10 mouse cellular contexts compared by ENCODE assay signal in genomic region chr2:37569888-37570287, GRCm38 (mm10). TPM values are rescaled to one million over a fixed set of nuclear protein-coding genes. Genes with fewer than 3 reads are reported as not detected.
DNase-seq lines count a peak whose midpoint lies in the region; ATAC-seq and TF ChIP-seq lines count a peak whose summit lies in the region.
"Had no signal": no experiment of that assay in that cellular context is flagged by ENCODE, and none has a peak within 500 bp of the region (broad histone marks: within the 10 kb centered on the region; RNA-seq: fewer than 3 reads in every experiment).

No protein-coding gene starts in this region.

- no peak for TF ChIP-seq CTCF in liver, adult 2 months (IDR thresholded peaks at IDR 0.05; ENCODE audit: low read depth, low read length)
- TF ChIP-seq CTCF in intestine, postnatal 0 days (IDR thresholded peaks at IDR 0.05; ENCODE audit: low read depth): no peak

- no peaks in the 10 kb centered on the region for H3K9me3 ChIP-seq in heart, embryonic 16.5 days (replicated peaks; ENCODE audit: control insufficient read depth, low read length)
- no peaks in the 10 kb centered on the region for H3K9me3 ChIP-seq in liver, embryonic 11.5 days (ENCODE audit: control insufficient read depth, low read length)
- H3K9me3 ChIP-seq in intestine, postnatal 0 days (ENCODE audit: control insufficient read depth): no peaks in the 10 kb centered on the region

- DNase-seq in heart, adult 18-20 months: no peak
- DNase-seq in liver, adult 2 months (ENCODE audit: extremely low read depth, low read depth, low spot score): peak; percentile 53
- DNase-seq in liver, embryonic 11.5 days (ENCODE audit: low spot score): no peak
- DNase-seq in Muller cell, postnatal 12 days (ENCODE audit: inconsistent ontology term): peak; percentile 52
- DNase-seq in right cerebral cortex, adult 2 months (ENCODE audit: low spot score in 2 of 2): no peak
- DNase-seq: lung, adult 18-20 months had no signal

- H3K9ac ChIP-seq in heart, embryonic 16.5 days (ENCODE audit: low read length): no peak overlapping the region
- no peak overlapping the region for H3K9ac ChIP-seq in liver, adult 2 months (ENCODE audit: low read depth, low read length)
- no peak overlapping the region for H3K9ac ChIP-seq in liver, embryonic 11.5 days (ENCODE audit: low read depth, low read length)
- H3K9ac ChIP-seq in intestine, postnatal 0 days (ENCODE audit: low read depth, low read length): no peak overlapping the region

- TF ChIP-seq POLR2A in liver, adult 2 months (IDR thresholded peaks at IDR 0.05; ENCODE audit: extremely low read depth, insufficient read depth, low read length): no peak

- no peaks in the 10 kb centered on the region; the same call in 1 of the 2 replicates for H3K79me2 ChIP-seq in liver, adult 2 months (ENCODE audit: control insufficient read depth, insufficient read depth, low read length)

- 36% methylated on average over 5 of the region's 5 CpGs for WGBS in heart, embryonic 16.5 days
- WGBS in liver, adult 2 months: 40% methylated on average over 5 of the region's 5 CpGs
- 88% methylated on average over 5 of the region's 5 CpGs for WGBS in liver, embryonic 11.5 days
- WGBS in intestine, postnatal 0 days: 33% methylated on average over 5 of the region's 5 CpGs

- ATAC-seq in heart, embryonic 16.5 days (replicated peaks; ENCODE audit: extremely low read depth, insufficient read depth, low FRiP score): peak; percentile 59; the same call in 1 of the 2 replicates
- no peak for ATAC-seq in liver, embryonic 11.5 days (replicated peaks; ENCODE audit: low FRiP score)
- peak; percentile 76 for ATAC-seq in intestine, postnatal 0 days
- ATAC-seq in megakaryocyte progenitor cell, adult 5-6 weeks (replicated peaks; ENCODE audit: poor library complexity): no peak

- H3K4me2 ChIP-seq in heart, embryonic 16.5 days (ENCODE audit: low read depth, low read length): no peak overlapping the region
- H3K4me2 ChIP-seq in liver, embryonic 11.5 days: no peak overlapping the region
- H3K4me2 ChIP-seq in intestine, postnatal 0 days (replicated peaks; ENCODE audit: low read depth): no peak overlapping the region

- no peak overlapping the region for H3K27ac ChIP-seq in heart, embryonic 16.5 days (ENCODE audit: low read length)
- H3K27ac ChIP-seq in liver, adult 2 months (replicated peaks; ENCODE audit: insufficient read depth, low read depth, low read length): no peak overlapping the region; the same call in 1 of the 2 replicates
- no peak overlapping the region for H3K27ac ChIP-seq in liver, embryonic 11.5 days (ENCODE audit: low read depth, low read length)
- no peak overlapping the region for H3K27ac ChIP-seq in intestine, postnatal 0 days (ENCODE audit: low read depth, low read length)

- H3K4me1 ChIP-seq in heart, embryonic 16.5 days (ENCODE audit: control insufficient read depth, insufficient read depth, low read length): peaks cover 14% of the 10 kb centered on the region
- H3K4me1 ChIP-seq in liver, adult 2 months (ENCODE audit: control insufficient read depth, insufficient read depth, low read length): peaks cover 24% of the 10 kb centered on the region
- H3K4me1 ChIP-seq in liver, embryonic 11.5 days (replicated peaks; ENCODE audit: control insufficient read depth, insufficient read depth, low read length): peaks cover 3% of the 10 kb centered on the region; the same call in 1 of the 2 replicates
- H3K4me1 ChIP-seq in intestine, postnatal 0 days (replicated peaks; ENCODE audit: control insufficient read depth, insufficient read depth, low read length): peaks cover 3% of the 10 kb centered on the region; the same call in 1 of the 2 replicates

- peaks cover 11% of the 10 kb centered on the region; the same call in 1 of the 2 replicates for H3K36me3 ChIP-seq in heart, embryonic 16.5 days (ENCODE audit: control insufficient read depth, insufficient read depth)
- peaks cover 18% of the 10 kb centered on the region for H3K36me3 ChIP-seq in liver, adult 2 months (ENCODE audit: control insufficient read depth, insufficient read depth, low read length)
- peaks cover 6% of the 10 kb centered on the region; the same call in 1 of the 2 replicates for H3K36me3 ChIP-seq in liver, embryonic 11.5 days (ENCODE audit: control insufficient read depth, insufficient read depth, low read length)
- H3K36me3 ChIP-seq in intestine, postnatal 0 days (ENCODE audit: control insufficient read depth, insufficient read depth): peaks cover 21% of the 10 kb centered on the region

- no peaks in the 10 kb centered on the region for H3K27me3 ChIP-seq in heart, embryonic 16.5 days (ENCODE audit: control insufficient read depth, insufficient read depth, low read length)
- no peaks in the 10 kb centered on the region for H3K27me3 ChIP-seq in liver, adult 2 months (ENCODE audit: control insufficient read depth, insufficient read depth, low read length)
- no peaks in the 10 kb centered on the region for H3K27me3 ChIP-seq in liver, embryonic 11.5 days (replicated peaks; ENCODE audit: control insufficient read depth, insufficient read depth, low read length)
- H3K27me3 ChIP-seq in intestine, postnatal 0 days (replicated peaks; ENCODE audit: control insufficient read depth, insufficient read depth, low read length): no peaks in the 10 kb centered on the region

- H3K4me3 ChIP-seq in heart, embryonic 16.5 days (ENCODE audit: low read length): no peak overlapping the region
- no peak overlapping the region for H3K4me3 ChIP-seq in liver, adult 2 months (ENCODE audit: insufficient read depth, low read depth, low read length)
- H3K4me3 ChIP-seq in liver, embryonic 11.5 days (ENCODE audit: low read depth, low read length): no peak overlapping the region
- no peak overlapping the region for H3K4me3 ChIP-seq in intestine, postnatal 0 days (ENCODE audit: low read depth, low read length)
- H3K4me3 ChIP-seq: myocyte had no signal

RNA-seq across cellular contexts. Expression of gene Gpr21, which starts 53.8 kb away (rescaled TPM):
- polyA plus RNA-seq in heart, embryonic 16.5 days (2015; fragmentation: Nextera tagmentation; extraction: Ambion mirVana): 0.75 and 1.2 TPM in 2 replicates
- under 1 TPM; 0.30 to 0.98 TPM for total RNA-seq in heart, adult 18-20 months (2021)
- total RNA-seq in liver, adult 2 months (2014; rRNA removed): 1.0 and 1.3 TPM in 2 replicates
- 0.06 TPM in 1 of 2 replicates, not detected in the other for polyA plus RNA-seq in liver, adult 2 months (2012; rRNA removed)
- polyA plus RNA-seq in liver, embryonic 11.5 days (2014; fragmentation: Nextera tagmentation; extraction: Ambion mirVana): 0.25 and 0.51 TPM in 2 replicates
- 0.29 and 0.39 TPM in 2 replicates for polyA plus RNA-seq in intestine, postnatal 0 days (2015; fragmentation: Nextera tagmentation; extraction: Ambion mirVana)
- total RNA-seq in megakaryocyte progenitor cell, adult 5-6 weeks (2015): 1.5 and 1.7 TPM in 2 replicates
- 0.29 and 0.88 TPM in 2 replicates for total RNA-seq in megakaryocyte progenitor cell, adult 5-6 weeks (2017)

Comparison
In these comparisons a context has a peak if more than half of its experiments do, and no peak if none do; other contexts are left out.
1. DNase-seq: peak in liver, adult 2 months (single experiment) and Muller cell, postnatal 12 days (single experiment); none in heart, adult 18-20 months (0 of 2), liver, embryonic 11.5 days (single experiment) and right cerebral cortex, adult 2 months (0 of 2).
2. ATAC-seq: peak in heart, embryonic 16.5 days (single experiment) and intestine, postnatal 0 days (single experiment); none in liver, embryonic 11.5 days (single experiment) and megakaryocyte progenitor cell, adult 5-6 weeks (single experiment).